ENCODE assay signal across 16 mouse cellular contexts in the genomic region with DNA sequence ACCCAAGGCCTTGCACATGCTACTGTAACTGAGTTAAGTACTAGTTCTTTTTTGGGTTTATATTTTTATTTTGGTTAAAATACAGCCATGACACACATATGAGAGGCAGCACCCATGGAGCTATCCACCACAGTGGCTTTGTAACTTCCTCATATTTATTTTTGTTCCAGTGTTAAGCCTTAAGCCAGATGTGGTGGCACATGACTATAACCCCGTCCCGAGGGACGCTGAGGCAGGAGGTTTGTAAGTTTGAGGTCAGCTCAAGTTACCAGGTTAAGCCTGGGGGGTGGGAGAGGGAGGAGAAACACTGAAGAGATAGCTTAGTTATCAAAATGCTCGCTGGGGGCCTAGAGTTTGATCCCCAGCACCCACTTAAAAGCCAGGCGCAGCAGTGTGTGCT. TPM values are rescaled to one million over a fixed set of nuclear protein-coding genes. Genes with fewer than 3 reads are reported as not detected.
DNase-seq lines count a peak whose midpoint lies in the region; TF ChIP-seq lines count a peak whose summit lies in the region.
"Had no signal": no experiment of that assay in that cellular context is flagged by ENCODE, and none has a peak within 500 bp of the region (broad histone marks: within the 10 kb centered on the region; RNA-seq: fewer than 3 reads in every experiment).

No protein-coding gene starts in this region.

- DNase-seq in gastrocnemius, adult 2 months = no peak
- DNase-seq in gastrocnemius, adult 18-20 months (ENCODE audit: low spot score) = no peak
- DNase-seq in 416B (ENCODE audit: low read depth) = peak; percentile 61
- DNase-seq in kidney, adult 11 months = no peak
- no peak for DNase-seq in adrenal gland, adult 18-20 months (ENCODE audit: low spot score in 2 of 2)
- DNase-seq in embryo, embryonic 9.5 days (ENCODE audit: extremely low spot score) = no peak
- DNase-seq: adrenal gland, postnatal 36 days; cerebellum, postnatal 36 days had no signal

- TF ChIP-seq POLR2A in bone marrow macrophage, adult 2 months (IDR thresholded peaks at IDR 0.05; ENCODE audit: borderline replicate concordance, low read depth, low read length) = no peak
- no peak for TF ChIP-seq POLR2A in myocyte (IDR thresholded peaks at IDR 0.05; ENCODE audit: insufficient read length, low read depth)

- H3K4me1 ChIP-seq in bone marrow macrophage, adult 2 months (ENCODE audit: control insufficient read depth, insufficient read depth, low read length) = peaks cover 81% of the 10 kb centered on the region
- H3K4me1 ChIP-seq: neural tube, embryonic 12.5 days had no signal

- H3K27me3 ChIP-seq in myocyte (ENCODE audit: control insufficient read depth, insufficient read depth, insufficient read length) = no peaks in the 10 kb centered on the region
- H3K27me3 ChIP-seq: embryonic facial prominence, embryonic 12.5 days; heart, embryonic 13.5 days; hindbrain, embryonic 12.5 days; neural tube, embryonic 12.5 days had no signal

- H3K79me2 ChIP-seq in myocyte (ENCODE audit: control insufficient read depth, insufficient read depth) = no peaks in the 10 kb centered on the region

- no peak overlapping the region for H3K4me3 ChIP-seq in gastrocnemius, adult 2 months
- no peak overlapping the region for H3K4me3 ChIP-seq in bone marrow macrophage, adult 2 months (ENCODE audit: insufficient read depth, low read length)
- H3K4me3 ChIP-seq in myocyte = no peak overlapping the region
- H3K4me3 ChIP-seq: embryonic facial prominence, embryonic 12.5 days; heart, embryonic 13.5 days; hindbrain, embryonic 12.5 days; neural tube, embryonic 12.5 days had no signal

- peak overlapping the region; percentile 24; the same call in 1 of the 2 replicates for H3K27ac ChIP-seq in gastrocnemius, adult 2 months
- peak overlapping the region; percentile 98 for H3K27ac ChIP-seq in bone marrow macrophage, adult 2 months (ENCODE audit: insufficient read depth, low read depth, low read length)
- H3K27ac ChIP-seq: embryonic facial prominence, embryonic 12.5 days; heart, embryonic 13.5 days; hindbrain, embryonic 12.5 days; kidney, postnatal 0 days; liver, embryonic 14.5 days; neural tube, embryonic 12.5 days had no signal

- no peak overlapping the region for H3ac ChIP-seq in myocyte (ENCODE audit: control insufficient read depth, insufficient read length)

- TF ChIP-seq CTCF in gastrocnemius, adult 2 months (IDR thresholded peaks at IDR 0.05) = no peak
- no peak for TF ChIP-seq CTCF in bone marrow macrophage, adult 2 months (IDR thresholded peaks at IDR 0.05; ENCODE audit: low read depth, low read length)

- no peaks in the 10 kb centered on the region for H3K36me3 ChIP-seq in myocyte (ENCODE audit: control insufficient read depth, insufficient read depth)
- H3K36me3 ChIP-seq: embryonic facial prominence, embryonic 12.5 days; heart, embryonic 13.5 days; hindbrain, embryonic 12.5 days; neural tube, embryonic 12.5 days had no signal

- intact Hi-C loops in gastrocnemius, adult 2 months (cut with DNase I) = no loop called here

- no peak overlapping the region for H3K4me2 ChIP-seq in myocyte (ENCODE audit: low read depth)
- H3K4me2 ChIP-seq: embryonic facial prominence, embryonic 12.5 days; heart, embryonic 13.5 days; hindbrain, embryonic 12.5 days; neural tube, embryonic 12.5 days had no signal

TF ChIP-seq in myocyte, 11 proteins besides CTCF, POLR2A, EP300 and RAD21:
- TF ChIP-seq CEBPB (IDR thresholded peaks at IDR 0.05; ENCODE audit: insufficient read depth, poor library complexity, severe bottlenecking) (0 out of 2 replicates have a peak, but pooled peaks have one; percentile 14), MYOD1 (IDR thresholded peaks at IDR 0.05; ENCODE audit: control insufficient read depth in 1 of 3, insufficient read length in 2 of 3, low read depth in 2 of 3) (no peak)

RNA-seq across cellular contexts. Expression of a gene that starts 37.2 kb away (rescaled TPM):
- total RNA-seq in gastrocnemius, adult 2 months (2021) = 1 to 10 TPM; 2.1 to 2.7 TPM
- 1 to 10 TPM; 1.4 to 1.7 TPM for total RNA-seq in gastrocnemius, adult 18-20 months (2021)
- 146 and 159 TPM in 2 replicates for polyA plus RNA-seq in bone marrow macrophage, adult 2 months (2012; ENCODE audit: insufficient read depth, insufficient read length, missing spikeins)
- polyA plus RNA-seq in myocyte (2012; fragmentation: generic; extraction: Trizol) = 39.0 TPM
- total RNA-seq in adrenal gland, adult 18-20 months (2021) = 1 to 10 TPM; 6.0 to 7.8 TPM

RNA-seq across cellular contexts. Expression of a gene that starts 43.8 kb away (rescaled TPM):
- 1,000 to 10,000 TPM; 2,168 to 2,432 TPM for total RNA-seq in gastrocnemius, adult 2 months (2021)
- total RNA-seq in gastrocnemius, adult 18-20 months (2021) = 1,000 to 10,000 TPM; 2,098 to 2,234 TPM
- polyA plus RNA-seq in bone marrow macrophage, adult 2 months (2012; ENCODE audit: insufficient read depth, insufficient read length, missing spikeins) = 20,335 and 20,363 TPM in 2 replicates
- 6,603 TPM for polyA plus RNA-seq in myocyte (2012; fragmentation: generic; extraction: Trizol)
- 1,000 to 10,000 TPM; 3,118 to 4,182 TPM for total RNA-seq in adrenal gland, adult 18-20 months (2021)
